Mouse (Mus musculus): ENCODE measurements around the gene Apol6.

Gene Apol6

GRCm38 (mm10) chr15:77044597-77045320 is at the start of gene Apol6:
Apol6 (plus strand) TSS chr15:77044729.
- no peak for DNase-seq

- no peak for DNase-seq
Observed at GRCm38 (mm10) chr15:76998048-76998447, 46.5 kb upstream of the Apol6 start.

- DNase-seq, result no peak
Observed at GRCm38 (mm10) chr15:76998878-76999588, 45.5 kb upstream of the Apol6 start.

GRCm38 (mm10) chr15:77003173-77003867 is 41.2 kb upstream of the Apol6 start:
- DNase-seq, result no peak

DNA sequence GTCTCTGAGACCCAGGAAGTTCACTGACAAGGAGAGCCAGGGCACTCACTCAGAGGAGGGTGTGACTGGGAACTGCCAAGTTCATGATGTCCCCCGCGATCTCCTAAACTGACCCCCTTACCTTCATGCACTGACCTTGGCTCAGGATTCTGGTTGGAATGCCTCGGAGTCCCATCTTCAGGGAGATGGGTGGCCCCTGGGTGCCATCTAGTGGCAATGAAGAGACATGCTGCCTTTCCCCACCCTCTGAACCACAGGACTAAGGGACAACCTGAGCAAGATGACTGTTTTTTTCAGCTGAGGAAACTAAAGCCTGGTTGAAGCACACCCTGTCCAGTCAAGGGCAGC is 40.7 kb upstream of the Apol6 start:
- DNase-seq, result peak; percentile 62

- DNase-seq, result no peak
Observed at GRCm38 (mm10) chr15:77008851-77009250, 35.7 kb upstream of the Apol6 start.

GRCm38 (mm10) chr15:77013753-77014241 is 30.7 kb upstream of the Apol6 start:
- DNase-seq, result peak; percentile 52

- no peak for DNase-seq
Observed at GRCm38 (mm10) chr15:77014431-77014830, 30.1 kb upstream of the Apol6 start.

DNA sequence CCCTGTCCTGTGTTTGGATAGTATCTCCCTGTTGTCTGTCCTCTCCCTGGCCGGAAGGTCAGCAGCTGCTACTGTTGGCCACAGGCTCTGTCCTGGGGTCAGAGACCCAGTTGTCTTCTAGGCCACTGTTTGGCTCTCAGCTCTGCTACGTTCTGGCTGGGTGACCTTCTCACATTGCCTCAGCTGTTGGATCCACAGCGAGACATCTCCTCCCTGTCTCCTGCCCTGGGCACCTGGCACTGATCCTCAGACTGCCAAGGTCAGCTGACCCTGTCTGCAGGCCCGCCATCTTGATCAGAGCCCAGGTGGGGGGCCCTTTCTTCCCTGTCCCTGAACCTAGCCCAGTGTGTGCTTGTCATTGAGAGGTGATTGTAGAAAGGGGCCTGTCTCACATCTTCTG is 29.5 kb upstream of the Apol6 start:
- DNase-seq, result no peak

DNA sequence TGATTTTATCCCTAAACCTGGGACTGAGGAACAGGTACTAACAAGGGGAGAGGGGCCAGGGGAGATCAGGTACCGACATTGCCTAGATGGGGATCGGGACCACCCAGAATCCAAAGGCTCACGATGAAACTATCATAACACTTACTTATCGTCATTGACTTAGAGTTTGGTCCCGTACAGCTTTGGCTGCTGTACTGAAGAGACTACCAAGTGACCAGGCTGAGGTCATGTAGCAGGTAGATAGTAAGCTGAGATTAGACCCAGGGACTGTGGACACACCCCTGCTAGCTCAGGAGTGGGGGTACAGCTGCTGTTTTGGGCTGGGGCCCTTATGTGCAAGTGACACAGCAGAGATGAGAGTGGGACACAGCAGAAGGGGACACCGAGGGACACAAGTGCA is 28.0 kb upstream of the Apol6 start:
- no peak for DNase-seq

GRCm38 (mm10) chr15:77017897-77018296 is 26.6 kb upstream of the Apol6 start:
- no peak for DNase-seq

GRCm38 (mm10) chr15:77018740-77019340 is 25.7 kb upstream of the Apol6 start:
- DNase-seq, result peak; percentile 35

- no peak for DNase-seq
Observed at GRCm38 (mm10) chr15:77019533-77019932, 25.0 kb upstream of the Apol6 start.

DNA sequence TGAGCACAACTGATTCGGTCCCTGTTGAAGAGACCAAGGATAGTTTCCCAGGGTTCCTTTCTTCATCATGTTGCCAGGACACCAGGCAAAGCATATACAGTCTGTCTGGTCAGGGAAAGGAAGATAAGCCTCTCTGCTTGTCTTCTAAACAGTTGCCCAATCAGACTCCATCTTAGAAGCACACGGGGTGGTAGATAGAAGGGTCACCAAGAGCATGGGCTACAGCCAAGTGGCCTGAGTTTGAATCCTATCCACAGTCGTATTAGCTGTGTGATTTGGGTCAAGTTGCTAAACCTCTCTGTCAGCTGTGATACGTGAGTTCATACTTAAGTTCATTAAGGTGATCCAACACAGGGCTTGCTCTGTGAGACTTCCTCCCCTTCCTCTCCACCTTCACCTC is 24.4 kb upstream of the Apol6 start:
- no peak for DNase-seq

DNA sequence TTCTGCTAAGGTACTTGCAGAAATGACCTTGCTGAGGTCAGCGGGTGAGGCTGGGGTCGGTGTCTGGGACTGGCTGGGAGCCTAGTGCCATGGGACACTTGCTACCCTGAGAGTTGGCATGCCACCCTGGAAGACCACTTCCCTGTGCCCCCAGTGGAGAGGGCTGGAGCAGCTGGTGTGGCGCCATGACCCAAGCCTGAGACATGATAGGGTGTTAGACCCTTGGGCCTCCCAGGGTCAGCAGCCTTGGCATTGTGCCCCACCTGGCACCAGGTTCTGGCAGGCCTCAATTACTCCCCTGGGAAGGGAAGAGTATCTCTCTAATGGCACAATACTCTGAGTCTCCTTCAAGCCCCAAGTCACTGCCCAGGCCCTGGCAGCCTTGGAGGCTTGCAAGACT is 23.5 kb upstream of the Apol6 start:
- no peak for DNase-seq

DNA sequence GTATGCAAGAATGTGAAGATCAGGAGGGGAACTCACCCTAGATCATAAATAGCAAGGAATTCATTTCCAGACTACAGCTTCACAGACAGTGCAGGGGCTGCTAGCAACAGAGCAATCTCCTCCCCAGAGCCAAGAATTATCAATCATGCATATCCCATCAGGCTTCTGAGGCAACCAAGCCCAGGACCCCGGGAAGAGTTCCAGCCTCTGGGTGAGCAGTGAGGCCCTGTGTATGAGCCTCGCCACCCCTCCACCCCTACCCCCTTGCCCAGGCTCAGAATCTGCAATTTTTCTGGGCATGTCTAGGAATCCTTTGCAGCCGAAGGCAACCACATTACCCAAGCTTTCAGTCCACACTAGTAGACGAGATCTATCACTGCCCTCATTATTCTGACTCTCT is 22.7 kb upstream of the Apol6 start:
- DNase-seq, result no peak

DNA sequence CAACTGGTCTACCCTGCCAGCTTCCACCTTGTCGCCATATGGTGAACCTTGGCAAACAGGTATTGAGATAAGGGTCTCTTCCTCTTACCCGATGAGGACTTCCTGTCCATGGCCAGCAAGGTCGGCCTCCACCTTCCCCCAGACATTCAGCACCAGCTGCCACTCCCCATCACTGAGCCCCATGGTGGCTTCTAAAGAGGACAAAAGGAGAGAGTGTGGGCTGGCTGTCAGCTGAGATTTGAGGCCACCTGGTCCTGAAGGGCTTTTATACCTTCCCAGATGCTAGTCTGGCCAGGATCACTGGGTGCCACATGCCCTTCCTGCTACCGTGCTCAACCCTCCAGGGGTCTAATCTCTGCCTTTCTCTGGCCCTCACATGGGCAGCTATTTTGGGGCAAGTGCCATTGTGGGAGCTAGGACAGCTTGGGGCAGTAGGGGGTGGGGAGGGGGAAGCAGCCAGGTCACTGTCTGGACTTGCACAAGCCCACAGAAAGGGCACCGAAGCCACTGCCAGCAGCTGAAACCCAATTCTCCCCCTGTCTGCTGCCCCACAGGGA is 22.1 kb upstream of the Apol6 start:
- no peak for DNase-seq

- DNase-seq, result no peak
Observed at GRCm38 (mm10) chr15:77025884-77026583, 18.5 kb upstream of the Apol6 start.

DNA sequence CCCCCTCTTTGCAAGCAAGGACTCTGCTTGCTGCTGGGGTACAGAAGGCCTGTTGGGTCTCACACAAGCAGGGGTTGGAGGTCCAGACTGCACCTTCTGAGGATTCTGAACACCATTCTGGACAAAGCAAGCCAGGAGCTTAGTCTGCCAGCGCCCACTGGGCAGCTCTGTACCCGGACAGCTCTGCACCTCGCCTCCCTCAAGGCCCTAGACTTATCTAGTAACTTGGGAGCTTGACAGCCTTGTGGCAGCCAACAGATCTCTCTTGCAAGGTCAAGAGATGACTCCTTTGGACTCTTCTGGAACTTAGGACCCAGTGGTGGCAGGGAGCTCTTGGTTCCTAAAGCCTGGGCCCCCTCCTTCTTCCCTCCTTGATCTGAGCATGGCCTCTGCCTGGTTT is 17.4 kb upstream of the Apol6 start:
- no peak for DNase-seq

- DNase-seq, result no peak
Observed at GRCm38 (mm10) chr15:77027675-77028074, 16.9 kb upstream of the Apol6 start.

DNA sequence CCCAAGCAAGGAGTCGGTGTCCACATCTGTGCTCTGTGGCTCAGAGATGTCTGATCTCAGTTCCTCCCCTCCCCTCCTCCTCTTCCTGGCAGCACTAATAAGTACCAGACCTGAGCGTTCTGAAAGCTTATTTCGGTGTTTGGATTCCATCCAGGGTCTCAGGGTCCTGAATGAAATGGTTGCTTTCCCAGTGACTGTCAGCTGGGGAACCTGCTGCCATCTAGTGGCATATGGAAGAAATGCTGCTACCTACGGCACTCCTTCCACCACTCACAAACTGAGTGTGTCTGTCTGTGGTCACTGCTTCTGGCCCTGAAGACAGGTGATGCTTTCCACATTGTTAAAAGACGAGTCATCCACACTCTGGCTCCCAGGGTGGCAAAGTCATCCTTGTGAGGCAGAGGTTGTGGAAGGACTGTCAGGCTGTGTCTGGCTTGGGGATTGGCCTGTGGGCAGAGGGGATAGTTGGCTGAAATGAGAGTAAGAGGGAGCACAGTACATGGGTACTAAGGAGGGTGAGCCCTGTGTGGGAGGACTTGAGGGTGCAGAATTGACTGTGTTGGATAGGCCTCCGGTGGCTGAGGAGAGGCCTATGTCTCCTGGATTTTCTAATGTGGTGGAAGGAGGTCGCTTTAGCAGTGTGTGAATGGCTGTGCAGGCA is 15.1 kb upstream of the Apol6 start:
- peak; percentile 65 for DNase-seq

GRCm38 (mm10) chr15:77031271-77031670 is 13.3 kb upstream of the Apol6 start:
- no peak for DNase-seq

All from lung, postnatal 36 days (tissue).